20 mouse cellular contexts compared by ENCODE assay signal in genomic region chr6:12584456-12584855, GRCm38 (mm10).
DNase-seq lines count a peak whose midpoint lies in the region; TF ChIP-seq lines count a peak whose summit lies in the region.
"Had no signal": no experiment of that assay in that cellular context is flagged by ENCODE, and none has a peak within 500 bp of the region (broad histone marks: within the 10 kb centered on the region; RNA-seq: fewer than 3 reads in every experiment).

No protein-coding gene starts in this region.

- no peaks in the 10 kb centered on the region for H3K36me3 ChIP-seq in heart, adult 2 months (ENCODE audit: control insufficient read depth, insufficient read depth, low read length)
- H3K36me3 ChIP-seq: embryonic facial prominence, embryonic 12.5 days; forebrain, embryonic 12.5 days; hindbrain, embryonic 10.5 days; intestine, embryonic 15.5 days had no signal

- H3K27me3 ChIP-seq in heart, adult 2 months (ENCODE audit: control insufficient read depth, insufficient read depth, low read length) = no peaks in the 10 kb centered on the region
- H3K27me3 ChIP-seq: CH12.LX; embryonic facial prominence, embryonic 12.5 days; forebrain, embryonic 12.5 days; intestine, embryonic 15.5 days had no signal

- DNase-seq in gastrocnemius, adult 18-20 months (ENCODE audit: low spot score) = peak; percentile 13
- DNase-seq in gastrocnemius, adult 2 months = no peak
- peak; percentile 8 to 19 for DNase-seq in heart, adult 9 months (ENCODE audit: low spot score in 2 of 2)
- DNase-seq in heart, adult 2 months = no peak
- peak; percentile 46 for DNase-seq in brain, adult 2 months (ENCODE audit: low read depth, low spot score)
- DNase-seq in kidney, postnatal 36 days = no peak
- DNase-seq: adrenal gland, adult 8-10 months; adrenal gland, postnatal 36 days; cerebellum, adult 11 months; cerebellum, adult 8-10 months; cerebellum, postnatal 14 days; embryo, embryonic 11 days; gastrocnemius, postnatal 10 days; kidney, adult 18-20 months had no signal

- H3K4me1 ChIP-seq in heart, adult 2 months (ENCODE audit: control insufficient read depth, insufficient read depth, low read length) = no peaks in the 10 kb centered on the region; the same call in 1 of the 2 replicates
- H3K4me1 ChIP-seq: embryonic facial prominence, embryonic 12.5 days; hindbrain, embryonic 10.5 days; intestine, embryonic 15.5 days had no signal

- no peak for TF ChIP-seq CTCF in gastrocnemius, adult 2 months (IDR thresholded peaks at IDR 0.05)
- TF ChIP-seq CTCF in heart, adult 2 months (IDR thresholded peaks at IDR 0.05) = no peak

- no peak overlapping the region for H3K9ac ChIP-seq in heart, adult 2 months (ENCODE audit: low read depth, low read length)
- H3K9ac ChIP-seq: embryonic facial prominence, embryonic 12.5 days; forebrain, embryonic 12.5 days; hindbrain, embryonic 14.5 days; intestine, embryonic 15.5 days had no signal

- TF ChIP-seq POLR2A in heart, adult 2 months (IDR thresholded peaks at IDR 0.05; ENCODE audit: insufficient read depth, low read depth, low read length) = no peak

- 50% methylated on average over 4 of the region's 4 CpGs for WGBS in heart, adult 2 months

- no peaks in the 10 kb centered on the region for H3K79me2 ChIP-seq in heart, adult 2 months (replicated peaks; ENCODE audit: control insufficient read depth, insufficient read depth, low read length)

- H3K4me3 ChIP-seq in gastrocnemius, adult 2 months = no peak overlapping the region
- H3K4me3 ChIP-seq in heart, adult 2 months = no peak overlapping the region
- H3K4me3 ChIP-seq: embryonic facial prominence, embryonic 12.5 days; forebrain, embryonic 12.5 days; hindbrain, embryonic 10.5 days; intestine, embryonic 15.5 days had no signal

- no peak overlapping the region for H3K27ac ChIP-seq in gastrocnemius, adult 2 months
- H3K27ac ChIP-seq in heart, adult 2 months = no peak overlapping the region
- H3K27ac ChIP-seq: embryonic facial prominence, embryonic 12.5 days; forebrain, embryonic 12.5 days; hindbrain, embryonic 10.5 days; hindbrain, embryonic 14.5 days; intestine, embryonic 15.5 days had no signal

- intact Hi-C loops in gastrocnemius, adult 2 months (cut with DNase I) = no loop called here
- intact Hi-C loops in heart, adult 2 months (cut with DNase I) = no loop called here

- no peak for TF ChIP-seq EP300 in heart, adult 2 months (IDR thresholded peaks at IDR 0.05; ENCODE audit: insufficient read depth, low read depth, low read length)

Comparison
In these comparisons a context has a peak if more than half of its experiments do, and no peak if none do; other contexts are left out.
1. DNase-seq: peak in gastrocnemius, adult 18-20 months (single experiment), heart, adult 9 months (2 of 2) and brain, adult 2 months (single experiment); none in gastrocnemius, adult 2 months (single experiment), heart, adult 2 months (0 of 2) and kidney, postnatal 36 days (0 of 2).